Mouse (Mus musculus) CH12.LX (cell line): ENCODE data around the gene Mef2a.
A peak's percentile ranks its signal among the peaks of the same experiment; 100 is the strongest.

Experiments used
- CTCF ChIP-seq, 2 experiments: IDR thresholded peaks in 1 of 2; conservative IDR thresholded peaks in 1 of 2; 2 replicates each; pipeline ENCODE4 v1.5.1; 2011 to 2012; ENCODE audit warnings: low read depth in 2 of 2, low read length in 2 of 2, improper control_type of control experiment in 1 of 2, inconsistent platforms in 1 of 2, mild to moderate bottlenecking in 1 of 2, moderate library complexity in 1 of 2
- MEF2A ChIP-seq: IDR thresholded peaks from 2 replicates; pipeline ENCODE4 v1.6.1; 2014; ENCODE audit warnings: low read depth, mild to moderate bottlenecking, inconsistent platforms, low read length, improper control_type of control experiment, borderline replicate concordance
- POLR2A ChIP-seq: IDR thresholded peaks from 2 replicates; pipeline ENCODE4 v1.6.1; 2011; ENCODE audit warnings: low read depth, mild to moderate bottlenecking, improper control_type of control experiment, low read length
- RCOR1 ChIP-seq: conservative IDR thresholded peaks from 2 replicates; pipeline ENCODE4 v1.6.1; 2012; ENCODE audit warnings: low read depth, mild to moderate bottlenecking, inconsistent platforms, low read length, improper control_type of control experiment
- USF1 ChIP-seq: IDR thresholded peaks from 2 replicates; pipeline ENCODE4 v1.6.1; 2014; ENCODE audit warnings: low read depth, mild to moderate bottlenecking, inconsistent platforms, low read length, improper control_type of control experiment
- ZC3H11A ChIP-seq: IDR thresholded peaks from 2 replicates; pipeline ENCODE4 v1.6.1; 2012; ENCODE audit warnings: low read depth, mild to moderate bottlenecking, inconsistent platforms, low read length, improper control_type of control experiment
- ZNF384 ChIP-seq: IDR thresholded peaks from 2 replicates; pipeline ENCODE4 v1.6.1; 2012; ENCODE audit warnings: low read depth, low read length, improper control_type of control experiment, inconsistent platforms

- TF ChIP-seq CTCF (conservative IDR thresholded peaks at IDR 0.05 in 1 of 2, IDR thresholded peaks at IDR 0.05 in 1 of 2; ENCODE audit: low read depth in 2 of 2, low read length in 2 of 2) = no peak
- TF ChIP-seq RCOR1 = no peak
- peak; percentile 59; the same call in 1 of the 2 replicates for TF ChIP-seq MEF2A
- no peak for TF ChIP-seq USF1
- peak; percentile 50 for TF ChIP-seq POLR2A
- TF ChIP-seq ZNF384 = no peak
- TF ChIP-seq ZC3H11A = no peak
Measured at GRCm38 (mm10) chr7:67421476-67422186, 49.0 kb upstream of the Mef2a start.
